Mouse (Mus musculus): ENCODE measurements at regions not wholly inside any gene's neighbourhood (a gene's known extent, or its start where the extent isn't known, plus 50 kb on each side); places are given as distances from the start of the nearest gene placed in this dataset.

DNA sequence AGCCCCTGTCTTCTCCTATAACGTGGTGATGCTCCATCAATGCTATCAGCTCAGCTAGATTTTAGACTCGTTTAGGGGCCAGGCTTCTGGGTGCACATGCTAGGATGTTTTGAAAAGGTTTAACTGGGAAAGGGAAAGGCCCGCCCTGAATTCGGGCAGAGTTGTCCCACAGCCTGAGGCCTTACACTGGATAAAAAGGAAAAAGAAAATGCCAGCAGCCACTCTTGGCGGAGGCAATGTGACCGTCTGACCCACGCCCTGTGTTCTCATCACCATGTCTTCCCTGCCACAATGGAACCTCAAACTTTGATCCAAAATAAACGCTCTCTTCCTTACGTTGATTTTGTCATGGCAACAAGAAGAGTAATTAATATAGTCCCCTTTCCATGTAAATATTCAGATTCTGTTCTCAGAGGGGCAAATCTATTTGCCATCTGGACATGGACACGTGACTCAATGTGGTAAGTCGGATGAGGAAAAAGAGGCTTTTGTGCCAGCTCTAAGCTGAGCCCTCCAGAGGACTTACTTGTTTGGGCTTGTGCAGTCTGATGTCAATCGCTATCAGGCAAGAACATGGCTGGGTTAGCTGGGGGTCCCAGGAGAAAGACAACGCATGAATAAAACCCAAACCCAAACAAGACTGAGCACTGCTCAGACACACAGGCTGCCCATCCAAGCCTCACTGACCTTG is 253.4 kb upstream of the Hnrnpa3 start:
- no peaks in the 10 kb centered on the region for H3K27me3 ChIP-seq (replicated peaks)
- H3K36me3 ChIP-seq = no peaks in the 10 kb centered on the region
- no peaks in the 10 kb centered on the region for H3K9me3 ChIP-seq (replicated peaks)
- H3K4me1 ChIP-seq = peaks cover 13% of the 10 kb centered on the region
- no peak overlapping the region for H3K27ac ChIP-seq (replicated peaks)
- no peak overlapping the region for H3K9ac ChIP-seq (replicated peaks)
- 67% methylated on average over 13 of the region's 13 CpGs for WGBS
- H3K4me2 ChIP-seq = no peak overlapping the region
- ATAC-seq (ENCODE audit: low FRiP score) = no peak
- H3K4me3 ChIP-seq (replicated peaks) = no peak overlapping the region

DNA sequence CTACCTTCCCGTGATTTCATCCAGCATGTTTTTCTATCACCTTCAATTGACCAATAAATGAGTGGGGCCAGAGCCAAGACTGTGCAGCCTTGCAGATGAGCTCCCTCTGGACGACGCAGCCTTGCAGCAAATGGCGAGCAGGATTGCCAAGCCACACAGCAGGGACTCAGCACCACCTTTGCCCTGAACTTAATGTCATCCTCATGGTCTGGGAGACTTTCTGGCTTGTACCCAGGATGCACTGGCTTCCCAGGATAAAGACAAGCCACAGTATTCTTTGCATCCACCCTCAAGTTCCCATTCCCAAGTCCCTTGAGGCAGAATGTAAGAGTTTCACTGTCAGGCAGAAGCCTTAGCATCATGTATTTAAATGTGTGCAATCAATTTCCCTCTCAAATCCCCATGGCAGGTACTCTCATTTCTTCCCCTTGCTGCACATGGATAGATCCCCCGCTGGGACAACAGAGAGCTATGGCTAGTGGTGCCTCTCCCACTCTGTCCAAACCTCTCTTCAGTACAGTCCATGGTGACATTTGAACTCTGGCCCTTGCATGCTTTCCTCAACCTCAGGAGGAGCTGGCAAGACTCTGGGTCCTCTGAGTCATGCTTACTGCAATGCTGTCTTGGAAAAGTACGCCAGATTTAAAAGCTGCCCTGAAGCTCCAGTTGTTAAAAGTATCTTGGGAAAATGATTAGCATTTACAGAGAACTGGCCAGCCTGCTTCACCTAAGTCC is 252.2 kb upstream of the Hnrnpa3 start:
- no peak overlapping the region for H3K9ac ChIP-seq (replicated peaks)
- H3K4me2 ChIP-seq = no peak overlapping the region
- no peaks in the 10 kb centered on the region for H3K27me3 ChIP-seq (replicated peaks)
- H3K9me3 ChIP-seq (replicated peaks) = no peaks in the 10 kb centered on the region
- H3K36me3 ChIP-seq = no peaks in the 10 kb centered on the region
- ATAC-seq (ENCODE audit: low FRiP score) = no peak
- H3K4me1 ChIP-seq = peaks cover 13% of the 10 kb centered on the region
- no peak overlapping the region for H3K27ac ChIP-seq (replicated peaks)
- no peak overlapping the region for H3K4me3 ChIP-seq (replicated peaks)
- 57% methylated on average over 6 of the region's 6 CpGs for WGBS

DNA sequence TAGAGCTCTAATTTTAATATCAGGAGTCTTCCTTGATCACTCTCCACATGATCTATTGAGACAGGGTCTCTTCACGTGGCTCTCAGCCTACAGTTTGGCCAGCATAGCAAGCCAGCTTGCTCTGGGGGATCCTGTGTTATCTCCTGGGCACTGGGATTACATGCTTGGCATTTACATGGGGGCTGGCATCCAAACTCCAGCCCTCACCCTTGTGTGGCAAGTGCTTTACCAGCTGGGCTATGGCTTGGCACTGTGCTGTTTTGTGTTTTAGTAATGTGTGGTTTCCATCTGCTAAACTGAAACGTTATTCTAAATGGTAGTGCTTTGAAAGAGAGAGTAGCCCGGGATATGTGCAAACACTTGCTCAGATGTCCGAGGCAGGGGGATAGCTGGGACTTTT is 251.5 kb upstream of the Hnrnpa3 start:
- Histone ChIP-seq H3K4me2 (no peak overlapping the region), H3K9ac (replicated peaks) (no peak overlapping the region), H3K4me3 (replicated peaks) (no peak overlapping the region), H3K27me3 (replicated peaks) (no peaks in the 10 kb centered on the region), H3K27ac (replicated peaks) (no peak overlapping the region), H3K4me1 (peaks cover 13% of the 10 kb centered on the region), H3K9me3 (replicated peaks) (no peaks in the 10 kb centered on the region), H3K36me3 (no peaks in the 10 kb centered on the region)
- 67% methylated on average over 4 of the region's 4 CpGs for WGBS
- no peak for ATAC-seq (ENCODE audit: low FRiP score)

DNA sequence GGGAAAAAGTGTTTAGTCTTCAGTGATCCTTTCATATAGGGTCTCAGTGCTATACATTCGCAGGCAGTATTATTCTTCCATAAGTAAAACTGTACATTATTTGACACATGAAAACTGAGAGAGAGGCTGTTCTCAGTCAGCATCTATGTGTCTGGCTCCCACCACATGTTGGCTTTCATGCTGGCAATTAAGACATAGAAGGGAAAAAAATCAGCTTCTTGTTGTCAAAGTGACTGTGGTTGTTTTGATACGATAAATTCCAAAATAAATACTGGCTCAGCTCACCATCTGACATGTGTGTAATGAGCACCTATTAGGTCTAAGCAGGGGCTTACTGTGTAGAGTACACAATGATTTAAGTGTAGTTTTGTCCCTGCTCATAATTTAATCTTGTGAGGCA is 251.0 kb upstream of the Hnrnpa3 start:
- no peak overlapping the region for H3K9ac ChIP-seq (replicated peaks)
- no peak for ATAC-seq (ENCODE audit: low FRiP score)
- H3K36me3 ChIP-seq = no peaks in the 10 kb centered on the region
- H3K27ac ChIP-seq (replicated peaks) = no peak overlapping the region
- H3K4me2 ChIP-seq = no peak overlapping the region
- no peak overlapping the region for H3K4me3 ChIP-seq (replicated peaks)
- 85% methylated on average over 2 of the region's 2 CpGs for WGBS
- peaks cover 13% of the 10 kb centered on the region for H3K4me1 ChIP-seq
- no peaks in the 10 kb centered on the region for H3K9me3 ChIP-seq (replicated peaks)
- no peaks in the 10 kb centered on the region for H3K27me3 ChIP-seq (replicated peaks)

DNA sequence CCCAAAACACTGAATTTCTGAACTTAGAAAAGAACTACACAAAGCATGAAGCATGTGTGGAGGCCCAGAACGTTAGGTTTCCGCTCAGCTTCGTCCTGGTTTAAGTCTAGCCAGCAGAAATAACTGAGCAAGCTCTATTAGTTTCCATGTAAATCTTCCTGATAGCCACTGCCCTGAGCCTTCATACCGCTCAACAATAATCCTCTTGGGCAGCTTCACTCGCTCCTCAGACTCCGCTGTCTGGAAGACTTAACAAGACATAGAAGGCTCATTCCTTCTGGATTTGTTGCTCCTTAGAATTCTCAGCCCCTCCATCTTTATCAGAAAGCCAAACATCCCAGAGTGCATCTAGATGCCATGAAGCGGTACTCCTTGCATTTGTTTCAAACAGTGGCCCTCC is 249.3 kb upstream of the Hnrnpa3 start:
- Histone ChIP-seq H3K4me3 (replicated peaks) (no peak overlapping the region), H3K36me3 (no peaks in the 10 kb centered on the region), H3K9me3 (replicated peaks) (no peaks in the 10 kb centered on the region), H3K4me2 (no peak overlapping the region), H3K27me3 (replicated peaks) (no peaks in the 10 kb centered on the region), H3K9ac (replicated peaks) (no peak overlapping the region), H3K4me1 (peaks cover 13% of the 10 kb centered on the region), H3K27ac (replicated peaks) (no peak overlapping the region)
- ATAC-seq (ENCODE audit: low FRiP score) = no peak
- WGBS = 84% methylated on average over 7 of the region's 7 CpGs

DNA sequence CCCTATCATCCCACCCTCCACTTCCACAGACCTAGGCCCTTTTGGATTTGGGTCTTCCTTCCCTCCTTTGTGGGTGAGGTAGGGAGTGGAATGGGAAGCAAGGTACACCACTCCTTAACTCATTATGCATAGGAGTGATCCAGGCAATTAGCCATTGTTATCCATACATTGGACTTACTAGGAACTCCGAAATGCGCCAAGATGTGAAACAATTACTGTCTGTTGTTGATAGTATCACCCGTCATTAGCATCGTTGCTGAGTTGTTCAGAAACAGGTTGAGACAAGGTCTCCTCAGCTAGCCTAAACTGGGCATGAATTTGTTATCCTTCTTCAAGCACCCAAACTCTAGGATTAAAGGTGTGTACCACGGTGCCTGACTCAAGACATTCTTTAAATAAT is 246.3 kb upstream of the Hnrnpa3 start:
- H3K27ac ChIP-seq (replicated peaks) = no peak overlapping the region
- WGBS = 93% methylated on average over 5 of the region's 5 CpGs
- H3K4me1 ChIP-seq = no peaks in the 10 kb centered on the region
- H3K4me2 ChIP-seq = no peak overlapping the region
- ATAC-seq (ENCODE audit: low FRiP score) = no peak
- H3K4me3 ChIP-seq (replicated peaks) = no peak overlapping the region
- no peaks in the 10 kb centered on the region for H3K9me3 ChIP-seq (replicated peaks)
- H3K9ac ChIP-seq (replicated peaks) = no peak overlapping the region
- no peaks in the 10 kb centered on the region for H3K36me3 ChIP-seq
- no peaks in the 10 kb centered on the region for H3K27me3 ChIP-seq (replicated peaks)

DNA sequence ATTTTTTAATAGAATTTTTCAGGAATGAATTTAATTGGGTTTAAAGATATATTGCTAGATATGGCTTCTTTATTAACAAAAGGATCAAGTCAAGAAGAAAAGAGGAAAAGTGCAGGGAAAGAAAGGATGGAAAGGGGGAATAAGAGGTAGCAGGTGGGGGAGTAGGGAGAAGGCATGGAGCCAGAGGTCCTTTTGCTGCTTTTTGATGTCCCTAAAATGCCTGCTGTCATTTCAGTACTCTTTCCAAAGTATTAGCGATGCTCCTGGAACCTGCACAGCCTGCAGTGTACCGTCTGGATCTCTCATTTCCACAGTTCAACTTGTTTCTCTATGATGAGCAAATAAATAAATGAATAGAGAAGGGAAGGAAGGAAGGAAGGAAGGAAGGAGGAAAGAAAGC is 240.4 kb upstream of the Hnrnpa3 start:
- 69% methylated on average over 2 of the region's 2 CpGs for WGBS
- no peak for ATAC-seq (ENCODE audit: low FRiP score)

DNA sequence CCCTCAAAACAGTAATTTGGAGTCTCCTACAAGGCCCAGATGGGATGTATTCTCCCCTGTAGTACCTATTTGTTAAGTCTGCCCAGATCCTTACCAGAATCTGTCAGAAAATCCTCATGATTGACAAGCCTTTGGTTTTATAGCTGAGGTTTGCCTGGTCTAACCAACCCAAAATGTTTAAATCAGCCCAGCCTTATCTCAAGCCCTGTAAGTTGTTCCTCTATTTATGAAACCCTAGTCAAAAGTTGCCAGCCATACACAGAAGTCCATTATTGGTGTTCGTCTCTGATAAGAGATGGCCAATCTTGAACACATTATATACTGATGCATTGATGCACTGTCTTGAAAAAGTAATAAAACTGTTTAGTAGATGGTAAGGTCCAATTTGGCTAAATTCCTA is 239.9 kb upstream of the Hnrnpa3 start:
- Histone ChIP-seq H3K4me2 (no peak overlapping the region), H3K4me3 (replicated peaks) (no peak overlapping the region), H3K4me1 (peaks cover 15% of the 10 kb centered on the region), H3K9me3 (replicated peaks) (no peaks in the 10 kb centered on the region), H3K9ac (replicated peaks) (no peak overlapping the region), H3K27me3 (replicated peaks) (no peaks in the 10 kb centered on the region), H3K36me3 (no peaks in the 10 kb centered on the region), H3K27ac (replicated peaks) (no peak overlapping the region)
- no peak for ATAC-seq (ENCODE audit: low FRiP score)
- WGBS = 95% methylated on average over 1 of the region's 1 CpGs

More for the DNA sequence above, 240.4 kb upstream of the Hnrnpa3 start:
- Histone ChIP-seq H3K27me3 (replicated peaks) (no peaks in the 10 kb centered on the region), H3K4me1 (peaks cover 11% of the 10 kb centered on the region), H3K4me3 (replicated peaks) (no peak overlapping the region), H3K4me2 (no peak overlapping the region), H3K27ac (replicated peaks) (no peak overlapping the region), H3K9ac (replicated peaks) (no peak overlapping the region), H3K36me3 (no peaks in the 10 kb centered on the region), H3K9me3 (replicated peaks) (no peaks in the 10 kb centered on the region)

DNA sequence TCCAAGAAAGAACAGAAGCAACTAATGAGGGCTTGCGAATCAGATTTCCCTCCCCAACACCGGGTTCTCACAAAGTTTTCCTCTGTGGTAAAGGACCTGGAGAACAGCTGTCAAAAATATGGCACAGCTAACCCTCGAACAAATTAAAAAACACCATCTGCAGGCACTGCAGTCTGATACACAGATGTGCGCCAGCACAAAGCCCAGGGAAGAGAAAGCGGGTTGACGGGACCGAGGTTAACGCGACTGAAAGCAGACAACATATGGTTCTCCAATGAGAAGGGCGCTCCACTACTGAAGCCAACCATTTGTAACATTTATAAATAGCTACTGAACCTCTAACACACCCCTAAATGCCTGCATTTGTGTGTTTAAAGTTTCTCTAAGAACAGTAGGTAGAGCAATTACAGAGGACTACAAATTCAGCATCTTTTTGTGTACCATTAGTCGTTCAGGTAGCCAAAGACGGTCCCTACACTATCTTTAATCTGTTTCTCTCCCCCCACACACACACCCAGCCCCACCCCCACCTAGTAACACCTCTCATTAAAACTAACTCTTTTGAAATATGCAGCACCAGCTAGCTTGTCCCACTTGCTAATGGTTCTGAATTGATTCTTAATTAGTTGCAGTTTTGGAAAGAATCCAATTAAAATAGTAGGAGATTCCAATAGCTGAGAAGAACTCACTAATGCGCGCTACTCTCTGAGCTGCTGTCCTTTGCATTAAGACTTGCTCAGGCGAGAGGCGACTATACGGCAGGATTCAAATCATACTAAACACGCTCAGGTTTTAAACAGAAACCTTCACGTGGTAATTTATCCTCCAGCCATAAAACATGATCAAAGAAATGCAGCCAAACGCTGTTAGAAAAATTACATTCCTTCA is 236.0 kb upstream of the Hnrnpa3 start:
- peaks cover 29% of the 10 kb centered on the region for H3K4me1 ChIP-seq
- no peak overlapping the region for H3K9ac ChIP-seq (replicated peaks)
- H3K27ac ChIP-seq (replicated peaks) = peak overlapping the region; percentile 38; the same call in 1 of the 2 replicates
- no peaks in the 10 kb centered on the region for H3K27me3 ChIP-seq (replicated peaks)
- 30% methylated on average over 20 of the region's 20 CpGs for WGBS
- no peaks in the 10 kb centered on the region for H3K36me3 ChIP-seq
- H3K4me2 ChIP-seq = peak overlapping the region; percentile 25; the same call in 1 of the 2 replicates
- peak; percentile 65; the same call in 1 of the 2 replicates for ATAC-seq (ENCODE audit: low FRiP score)
- no peak overlapping the region for H3K4me3 ChIP-seq (replicated peaks)
- H3K9me3 ChIP-seq (replicated peaks) = no peaks in the 10 kb centered on the region

DNA sequence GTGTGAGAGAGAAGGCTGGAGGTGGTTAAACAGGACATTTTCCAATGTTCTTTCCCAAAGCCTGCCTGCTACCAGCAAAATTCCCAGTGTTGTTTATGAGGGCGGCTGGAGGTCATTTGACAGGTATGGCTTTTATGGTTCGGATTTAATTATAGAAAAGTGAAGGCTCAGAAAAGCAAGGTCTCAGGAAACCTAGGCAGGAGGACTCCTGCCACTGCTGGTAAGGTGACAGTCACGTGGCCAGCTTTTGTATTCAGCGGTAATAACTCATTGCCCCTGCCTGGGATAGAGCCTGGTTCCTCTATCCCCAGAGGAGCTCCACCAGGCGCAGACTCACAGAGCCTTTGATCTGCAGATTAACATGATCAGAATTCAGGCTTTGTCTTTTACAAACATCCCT is 235.2 kb upstream of the Hnrnpa3 start:
- no peak overlapping the region for H3K9ac ChIP-seq (replicated peaks)
- WGBS = 12% methylated on average over 5 of the region's 5 CpGs
- H3K27me3 ChIP-seq (replicated peaks) = no peaks in the 10 kb centered on the region
- ATAC-seq (ENCODE audit: low FRiP score) = peak; percentile 84
- no peaks in the 10 kb centered on the region for H3K36me3 ChIP-seq
- peak overlapping the region; percentile 18; the same call in 1 of the 2 replicates for H3K27ac ChIP-seq (replicated peaks)
- H3K4me3 ChIP-seq (replicated peaks) = no peak overlapping the region
- peak overlapping the region; percentile 20; the same call in 1 of the 2 replicates for H3K4me2 ChIP-seq
- no peaks in the 10 kb centered on the region for H3K9me3 ChIP-seq (replicated peaks)
- H3K4me1 ChIP-seq = peaks cover 29% of the 10 kb centered on the region

DNA sequence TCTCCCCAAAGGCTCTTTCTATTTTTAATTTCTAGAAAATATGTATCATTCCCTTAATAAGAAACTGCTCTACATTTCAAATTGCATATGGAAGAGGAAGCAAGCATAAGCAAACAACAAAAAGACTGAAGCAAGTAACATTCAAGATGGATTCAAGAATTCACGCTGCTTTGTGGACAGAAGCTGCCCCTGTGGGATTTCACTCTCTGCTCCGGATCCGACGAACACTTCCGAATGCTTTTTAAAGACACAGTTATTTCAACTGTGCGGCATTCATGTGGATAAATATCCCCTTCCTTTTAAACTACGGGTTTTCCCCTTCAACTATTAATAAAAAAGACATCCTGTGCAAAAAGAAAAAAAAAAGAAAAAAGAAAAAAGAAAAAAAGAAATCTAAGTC is 234.7 kb upstream of the Hnrnpa3 start:
- peaks cover 29% of the 10 kb centered on the region for H3K4me1 ChIP-seq
- H3K27me3 ChIP-seq (replicated peaks) = no peaks in the 10 kb centered on the region
- no peaks in the 10 kb centered on the region for H3K9me3 ChIP-seq (replicated peaks)
- WGBS = 13% methylated on average over 7 of the region's 7 CpGs
- H3K4me3 ChIP-seq (replicated peaks) = no peak overlapping the region
- no peak overlapping the region for H3K9ac ChIP-seq (replicated peaks)
- no peak for ATAC-seq (ENCODE audit: low FRiP score)
- no peaks in the 10 kb centered on the region for H3K36me3 ChIP-seq
- H3K27ac ChIP-seq (replicated peaks) = no peak overlapping the region
- peak overlapping the region; percentile 20; the same call in 1 of the 2 replicates for H3K4me2 ChIP-seq

Measured in neural tube, embryonic 15.5 days (tissue).